In the genomic region with DNA sequence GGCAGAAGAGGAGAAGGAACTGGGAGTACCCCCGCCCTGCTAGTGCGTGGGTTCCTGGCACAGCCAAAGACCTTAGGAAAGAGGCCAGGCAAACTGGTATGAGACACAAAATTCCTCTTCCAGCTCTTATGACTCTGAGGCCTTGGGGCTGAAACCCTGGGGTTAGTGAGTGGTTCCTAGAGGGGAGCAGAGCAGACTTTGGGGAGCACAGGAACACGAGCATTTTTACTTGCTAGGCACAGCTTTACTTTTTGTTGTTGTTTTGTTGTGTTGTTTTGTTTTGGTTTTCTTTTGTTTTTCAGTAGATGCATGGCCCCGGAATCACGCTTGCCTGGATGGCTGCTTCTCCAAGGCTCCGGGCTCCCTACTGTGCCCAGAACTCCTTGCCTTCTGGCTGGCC, we compare ENCODE assay signal across 18 mouse cellular contexts. TPM values are rescaled to one million over a fixed set of nuclear protein-coding genes. Genes with fewer than 3 reads are reported as not detected.
DNase-seq lines count a peak whose midpoint lies in the region; ATAC-seq and TF ChIP-seq lines count a peak whose summit lies in the region.
"Had no signal": no experiment of that assay in that cellular context is flagged by ENCODE, and none has a peak within 500 bp of the region (broad histone marks: within the 10 kb centered on the region; RNA-seq: fewer than 3 reads in every experiment).

No protein-coding gene starts in this region.

- H3K4me3 ChIP-seq in midbrain, embryonic 11.5 days (ENCODE audit: low read depth, low read length): no peak overlapping the region
- no peak overlapping the region for H3K4me3 ChIP-seq in midbrain, postnatal 0 days (ENCODE audit: low read depth, low read length)
- peak overlapping the region; percentile 32 for H3K4me3 ChIP-seq in limb, embryonic 14.5 days (replicated peaks; ENCODE audit: low read length)
- no peak overlapping the region for H3K4me3 ChIP-seq in olfactory bulb, adult 2 months (ENCODE audit: insufficient read depth, low read depth, low read length)
- H3K4me3 ChIP-seq in layer of hippocampus, adult 2 months: no peak overlapping the region
- H3K4me3 ChIP-seq: heart, embryonic 12.5 days; liver, embryonic 15.5 days had no signal

- H3K27me3 ChIP-seq in midbrain, embryonic 11.5 days (ENCODE audit: control insufficient read depth, insufficient read depth, low read length): peaks cover 100% of the 10 kb centered on the region
- H3K27me3 ChIP-seq in midbrain, postnatal 0 days (ENCODE audit: insufficient read depth, low read length): peaks cover 84% of the 10 kb centered on the region
- H3K27me3 ChIP-seq in limb, embryonic 14.5 days (ENCODE audit: control insufficient read depth, insufficient read depth, low read length): peaks cover 54% of the 10 kb centered on the region

- no peaks in the 10 kb centered on the region for H3K9me3 ChIP-seq in midbrain, embryonic 11.5 days (ENCODE audit: control insufficient read depth, low read length)
- H3K9me3 ChIP-seq in midbrain, postnatal 0 days (ENCODE audit: low read length): no peaks in the 10 kb centered on the region
- H3K9me3 ChIP-seq in limb, embryonic 14.5 days (ENCODE audit: control insufficient read depth, low read length): no peaks in the 10 kb centered on the region
- H3K9me3 ChIP-seq: heart, embryonic 12.5 days; liver, embryonic 15.5 days had no signal

- no peak for ATAC-seq in midbrain, embryonic 11.5 days (ENCODE audit: low FRiP score)
- ATAC-seq in midbrain, postnatal 0 days (ENCODE audit: low FRiP score): no peak
- no peak for ATAC-seq in limb, embryonic 14.5 days (ENCODE audit: low FRiP score, low read depth)

- no peak for TF ChIP-seq CTCF in midbrain, postnatal 0 days (IDR thresholded peaks at IDR 0.05)
- no peak for TF ChIP-seq CTCF in olfactory bulb, adult 2 months (IDR thresholded peaks at IDR 0.05; ENCODE audit: insufficient read depth, low read depth, low read length)
- no peak for TF ChIP-seq CTCF in layer of hippocampus, adult 2 months (conservative IDR thresholded peaks at IDR 0.05)

- WGBS in midbrain, embryonic 11.5 days: 4% methylated on average over 6 of the region's 6 CpGs
- WGBS in midbrain, postnatal 0 days: 7% methylated on average over 6 of the region's 6 CpGs
- WGBS in limb, embryonic 14.5 days: 23% methylated on average over 6 of the region's 6 CpGs
- 18% methylated on average over 6 of the region's 6 CpGs for WGBS in olfactory bulb, adult 2 months

- TF ChIP-seq POLR2A in limb, embryonic 14.5 days (IDR thresholded peaks at IDR 0.05; ENCODE audit: borderline replicate concordance, extremely low read depth, insufficient read depth, insufficient read length): no peak
- TF ChIP-seq POLR2A in olfactory bulb, adult 2 months (IDR thresholded peaks at IDR 0.05; ENCODE audit: insufficient read depth, low read depth, low read length): 0 out of 2 replicates have a peak, but pooled peaks have one; percentile 10

- H3K27ac ChIP-seq in midbrain, embryonic 11.5 days (ENCODE audit: low read depth, low read length): no peak overlapping the region
- H3K27ac ChIP-seq in midbrain, postnatal 0 days (ENCODE audit: low read depth, low read length): no peak overlapping the region
- peak overlapping the region; percentile 81 for H3K27ac ChIP-seq in limb, embryonic 14.5 days (replicated peaks; ENCODE audit: low read depth, low read length)
- H3K27ac ChIP-seq in olfactory bulb, adult 2 months (ENCODE audit: insufficient read depth, low read depth, low read length): no peak overlapping the region
- no peak overlapping the region for H3K27ac ChIP-seq in layer of hippocampus, adult 2 months
- H3K27ac ChIP-seq: liver, embryonic 15.5 days had no signal

- H3K36me3 ChIP-seq in midbrain, embryonic 11.5 days (ENCODE audit: control insufficient read depth, insufficient read depth, low read length): no peaks in the 10 kb centered on the region
- H3K36me3 ChIP-seq in midbrain, postnatal 0 days (ENCODE audit: insufficient read depth, low read length): no peaks in the 10 kb centered on the region
- H3K36me3 ChIP-seq in limb, embryonic 14.5 days (ENCODE audit: control insufficient read depth, insufficient read depth, low read length): peaks cover 3% of the 10 kb centered on the region; the same call in 1 of the 2 replicates
- H3K36me3 ChIP-seq: heart, embryonic 12.5 days; liver, embryonic 15.5 days had no signal

- peaks cover 45% of the 10 kb centered on the region for H3K4me1 ChIP-seq in midbrain, embryonic 11.5 days (ENCODE audit: control insufficient read depth, insufficient read depth, low read length)
- H3K4me1 ChIP-seq in midbrain, postnatal 0 days (ENCODE audit: insufficient read depth, low read length): no peaks in the 10 kb centered on the region
- peaks cover 42% of the 10 kb centered on the region for H3K4me1 ChIP-seq in limb, embryonic 14.5 days (ENCODE audit: control insufficient read depth, insufficient read depth, low read length)
- peaks cover 12% of the 10 kb centered on the region for H3K4me1 ChIP-seq in olfactory bulb, adult 2 months (ENCODE audit: control insufficient read depth, insufficient read depth, low read length)
- H3K4me1 ChIP-seq: liver, embryonic 15.5 days had no signal

- H3K4me2 ChIP-seq in midbrain, embryonic 11.5 days: no peak overlapping the region; the same call in 1 of the 2 replicates
- H3K4me2 ChIP-seq in midbrain, postnatal 0 days (ENCODE audit: low read depth, low read length, poor library complexity, severe bottlenecking): no peak overlapping the region
- peak overlapping the region; percentile 64 for H3K4me2 ChIP-seq in limb, embryonic 14.5 days (replicated peaks; ENCODE audit: low read depth, low read length, severe bottlenecking)
- H3K4me2 ChIP-seq: heart, embryonic 12.5 days; liver, embryonic 15.5 days had no signal

- peak overlapping the region; percentile 27 for H3K9ac ChIP-seq in midbrain, embryonic 11.5 days (ENCODE audit: low read length)
- no peak overlapping the region for H3K9ac ChIP-seq in midbrain, postnatal 0 days (replicated peaks; ENCODE audit: low read length, poor library complexity, severe bottlenecking)
- H3K9ac ChIP-seq in limb, embryonic 14.5 days (ENCODE audit: low read depth, low read length, severe bottlenecking): peak overlapping the region; percentile 95
- H3K9ac ChIP-seq: heart, embryonic 12.5 days; liver, embryonic 15.5 days had no signal

- peak; percentile 44 for DNase-seq in embryo, embryonic 10.5 days (ENCODE audit: low spot score)
- DNase-seq in embryo, embryonic 10 days (ENCODE audit: low spot score): no peak
- DNase-seq in midbrain, embryonic 11.5 days (ENCODE audit: low spot score, missing footprints): peak; percentile 96
- DNase-seq in midbrain, postnatal 0 days (ENCODE audit: low spot score): no peak
- DNase-seq in limb, embryonic 14.5 days (ENCODE audit: low spot score): no peak
- no peak for DNase-seq in layer of hippocampus, adult 2 months (ENCODE audit: low spot score in 2 of 2)
- no peak for DNase-seq in thymus, postnatal 25 days
- DNase-seq: adrenal gland, postnatal 25 days; cerebellum, adult 9-11 months; gastrocnemius, postnatal 36 days; heart, postnatal 4 days; kidney, adult 2 months; lung, postnatal 10 days; right cerebral cortex, postnatal 25 days; thymus, postnatal 36 days had no signal

RNA-seq across cellular contexts. Expression of a gene that starts 10.7 kb away (rescaled TPM):
- 2.0 and 2.2 TPM in 2 replicates for polyA plus RNA-seq in midbrain, embryonic 11.5 days (2014; fragmentation: Nextera tagmentation; extraction: Ambion mirVana)
- total RNA-seq in midbrain, postnatal 0 days (2014; rRNA removed): 7.0 and 8.4 TPM in 2 replicates
- 0.65 and 0.83 TPM in 2 replicates for polyA plus RNA-seq in midbrain, postnatal 0 days (2015; fragmentation: Nextera tagmentation; extraction: Ambion mirVana)
- 28.3 and 40.0 TPM in 2 replicates for polyA plus RNA-seq in limb, embryonic 14.5 days (2012; rRNA removed)
- polyA plus RNA-seq in limb, embryonic 14.5 days (2014; fragmentation: Nextera tagmentation; extraction: Ambion mirVana): 6.3 and 8.4 TPM in 2 replicates
- polyA plus RNA-seq in olfactory bulb, adult 2 months (2012; ENCODE audit: insufficient read depth, insufficient read length, low replicate concordance, missing spikeins): not detected in 2 replicates
- under 1 TPM; 0.10 to 0.41 TPM for total RNA-seq in layer of hippocampus, adult 2 months (2021)
- polyA plus RNA-seq: liver, embryonic 15.5 days had no signal

Comparison
In these comparisons a context has a peak if more than half of its experiments do, and no peak if none do; other contexts are left out.
1. DNase-seq: peak in embryo, embryonic 10.5 days (single experiment) and midbrain, embryonic 11.5 days (single experiment); none in embryo, embryonic 10 days (single experiment), midbrain, postnatal 0 days (single experiment), limb, embryonic 14.5 days (single experiment), layer of hippocampus, adult 2 months (0 of 2) and thymus, postnatal 25 days (single experiment).